Mouse (Mus musculus) heart, postnatal 0 days (tissue): ENCODE results near the gene Stk33. TPM values are rescaled to one million over a fixed set of nuclear protein-coding genes. Genes with fewer than 3 reads are reported as not detected.

Experiments
- ATAC-seq: fragments of 200-750 bp; cut with Nextera tagmentation; 2 replicates; pipeline ENCODE4 v1.8.0; 2017; ENCODE audit warnings: low read depth, moderate number of reproducible peaks, moderate library complexity; ENCODE audit not compliant: insufficient read depth
- DNase-seq: peaks from one replicate; pipeline ENCODE4 v3.0.0-alpha.2; 2016; ENCODE audit warnings: low spot score
- H3K27ac ChIP-seq: fragments of 300-500 bp; sonication (generic); 2 replicates; pipeline ENCODE4 v1.5.1; 2014; ENCODE audit warnings: low read depth, mild to moderate bottlenecking
- H3K27me3 ChIP-seq: fragments of 300-500 bp; sonication (generic); 2 replicates; pipeline ENCODE4 v1.6.1; 2014; ENCODE audit warnings: low read length, mixed read lengths; ENCODE audit not compliant: control insufficient read depth, insufficient read depth
- H3K36me3 ChIP-seq: fragments of 300-500 bp; sonication (generic); replicated peaks from 2 replicates; pipeline ENCODE4 v1.6.1; 2014; ENCODE audit warnings: low read length, mixed read lengths; ENCODE audit not compliant: control insufficient read depth, insufficient read depth
- H3K4me1 ChIP-seq: fragments of 300-500 bp; sonication (generic); 2 replicates; pipeline ENCODE4 v1.6.1; 2014; ENCODE audit warnings: antibody characterized with exemption; ENCODE audit not compliant: control insufficient read depth, insufficient read depth
- H3K4me2 ChIP-seq: fragments of 300-500 bp; sonication (generic); 2 replicates; pipeline ENCODE4 v1.6.1; 2014; ENCODE audit warnings: low read depth, mild to moderate bottlenecking, low read length, moderate library complexity
- H3K4me3 ChIP-seq: fragments of 300-500 bp; sonication (generic); 2 replicates; pipeline ENCODE4 v1.5.1; 2014; ENCODE audit warnings: low read depth, low read length
- H3K9ac ChIP-seq: fragments of 300-500 bp; sonication (generic); replicated peaks from 2 replicates; pipeline ENCODE4 v1.6.1; 2014; ENCODE audit warnings: low read depth, low read length, mixed read lengths
- H3K9me3 ChIP-seq: fragments of 300-500 bp; sonication (generic); replicated peaks from 2 replicates; pipeline ENCODE4 v1.6.1; 2016; ENCODE audit warnings: low read length; ENCODE audit not compliant: control insufficient read depth
- CTCF ChIP-seq: IDR thresholded peaks from 2 replicates; pipeline ENCODE4 v1.5.1; 2016; ENCODE audit warnings: antibody characterized with exemption, control low read depth, low read depth
- EP300 ChIP-seq: IDR thresholded peaks from 2 replicates; pipeline ENCODE4 v1.6.1; 2016; ENCODE audit warnings: antibody characterized with exemption, low read depth
- WGBS: fragments of 180-500 bp; shearing (Covaris S2); extraction: QIAGEN DNeasy Blood & Tissue Kit; methylation state at CpG from one replicate; pipeline ENCODE4 v1.1.7; 2014; 5-methylcytosine and 5-hydroxymethylcytosine counted together
- polyA plus RNA-seq: library from polyadenylated mRNA; unstranded; fragments of >200 nt; fragmentation: Nextera tagmentation; extraction: Ambion mirVana; gene quantifications from 2 replicates; pipeline ENCODE4 v1.2.1, GENCODE M21; 2015
- total RNA-seq: library from RNA; depleted of rRNA; stranded (reverse); fragments of >200 nt; gene quantifications from 2 replicates; pipeline ENCODE4 v1.2.3, GENCODE M21; 2014; ENCODE audit warnings: low replicate concordance

Gene Stk33
- total and polyA plus RNA-seq, 2 experiments from 2014 or later = 0.22 TPM; not detected in 1

DNA sequence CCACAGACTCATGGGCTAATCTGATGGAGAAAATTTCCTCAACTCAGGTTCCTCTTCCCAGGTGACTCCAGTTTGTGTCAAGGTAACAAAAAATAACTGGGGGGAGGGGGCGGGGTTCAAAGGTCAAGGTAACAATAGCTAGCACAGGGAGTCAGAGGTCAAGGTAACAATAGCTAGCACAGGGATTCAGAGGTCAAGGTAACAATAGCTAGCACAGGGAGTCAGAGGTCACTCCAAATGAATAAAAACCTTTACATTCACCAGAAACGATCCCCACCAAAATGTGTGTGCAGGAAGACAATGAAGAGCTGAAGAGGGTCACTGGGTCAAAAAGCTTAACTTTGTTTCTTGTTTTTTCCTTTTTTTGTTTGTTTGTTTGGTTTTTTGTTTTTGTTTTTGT, 9.2 kb upstream of the Stk33 start:
- Histone ChIP-seq H3K4me3 (no peak overlapping the region), H3K27me3 (no peaks in the 10 kb centered on the region), H3K9me3 (no peaks in the 10 kb centered on the region), H3K9ac (no peak overlapping the region), H3K36me3 (no peaks in the 10 kb centered on the region), H3K4me2 (no peak overlapping the region), H3K4me1 (no peaks in the 10 kb centered on the region), H3K27ac (no peak overlapping the region)
- 67% methylated on average over 2 of the region's 2 CpGs for WGBS
- TF ChIP-seq CTCF = no peak
- no peak for TF ChIP-seq EP300
- DNase-seq (no peak), ATAC-seq (no peak)

- peak; percentile 38 for DNase-seq
- H3K9me3 ChIP-seq = no peaks in the 10 kb centered on the region
- H3K4me2 ChIP-seq = no peak overlapping the region
- H3K9ac ChIP-seq = no peak overlapping the region
- TF ChIP-seq EP300 (no peak), CTCF (peak; percentile 65)
- 14% methylated on average over 6 of the region's 6 CpGs for WGBS
- peaks cover 5% of the 10 kb centered on the region for H3K4me1 ChIP-seq
- no peak overlapping the region for H3K27ac ChIP-seq
- no peak for ATAC-seq
- H3K4me3 ChIP-seq = no peak overlapping the region
- H3K36me3 ChIP-seq = no peaks in the 10 kb centered on the region
- peaks cover 6% of the 10 kb centered on the region for H3K27me3 ChIP-seq
Observed at GRCm38 (mm10) chr7:109445012-109445411, 6.1 kb upstream of the Stk33 start.

- ATAC-seq (peak; percentile 40; the same call in 1 of the 2 replicates), DNase-seq (no peak)
- WGBS = 49% methylated on average over 5 of the region's 5 CpGs
- H3K27ac ChIP-seq = no peak overlapping the region
- H3K4me3 ChIP-seq = no peak overlapping the region
- H3K27me3 ChIP-seq = peaks cover 28% of the 10 kb centered on the region
- H3K9me3 ChIP-seq = no peaks in the 10 kb centered on the region
- H3K4me2 ChIP-seq = no peak overlapping the region
- no peaks in the 10 kb centered on the region for H3K36me3 ChIP-seq
- no peak for TF ChIP-seq EP300
- no peak for TF ChIP-seq CTCF
- no peak overlapping the region for H3K9ac ChIP-seq
- H3K4me1 ChIP-seq = peaks cover 18% of the 10 kb centered on the region
Observed at GRCm38 (mm10) chr7:109442739-109443138, 3.9 kb upstream of the Stk33 start.

- WGBS = 66% methylated on average over 9 of the region's 9 CpGs
- Histone ChIP-seq H3K36me3 (no peaks in the 10 kb centered on the region), H3K27me3 (peaks cover 35% of the 10 kb centered on the region), H3K4me1 (peaks cover 18% of the 10 kb centered on the region), H3K4me2 (no peak overlapping the region), H3K4me3 (no peak overlapping the region), H3K27ac (no peak overlapping the region), H3K9me3 (no peaks in the 10 kb centered on the region), H3K9ac (no peak overlapping the region)
- DNase-seq (no peak), ATAC-seq (no peak)
- TF ChIP-seq EP300 (no peak), CTCF (0 out of 2 replicates have a peak, but pooled peaks have one; percentile 24)
Observed at GRCm38 (mm10) chr7:109440697-109441269, 1.9 kb upstream of the Stk33 start.

GRCm38 (mm10) chr7:109424422-109425159, 14.3 kb downstream of the Stk33 start:
- Histone ChIP-seq H3K4me2 (no peak overlapping the region), H3K9ac (no peak overlapping the region), H3K4me1 (no peaks in the 10 kb centered on the region), H3K36me3 (no peaks in the 10 kb centered on the region), H3K9me3 (no peaks in the 10 kb centered on the region), H3K4me3 (no peak overlapping the region), H3K27me3 (no peaks in the 10 kb centered on the region), H3K27ac (no peak overlapping the region)
- TF ChIP-seq CTCF = peak; percentile 47
- no peak for TF ChIP-seq EP300
- ATAC-seq (no peak), DNase-seq (peak; percentile 51)
- 50% methylated on average over 3 of the region's 3 CpGs for WGBS

- no peak overlapping the region for H3K27ac ChIP-seq
- no peaks in the 10 kb centered on the region for H3K4me1 ChIP-seq
- H3K27me3 ChIP-seq = no peaks in the 10 kb centered on the region
- WGBS = 74% methylated on average over 8 of the region's 8 CpGs
- H3K4me3 ChIP-seq = no peak overlapping the region
- TF ChIP-seq CTCF (no peak), EP300 (no peak)
- DNase-seq = no peak
- no peak overlapping the region for H3K9ac ChIP-seq
- H3K36me3 ChIP-seq = no peaks in the 10 kb centered on the region
- H3K4me2 ChIP-seq = no peak overlapping the region
- H3K9me3 ChIP-seq = no peaks in the 10 kb centered on the region
- ATAC-seq = no peak
Observed at GRCm38 (mm10) chr7:109422803-109423202, 16.1 kb downstream of the Stk33 start.
